ENCODE assay signal across 21 mouse cellular contexts in the genomic region with DNA sequence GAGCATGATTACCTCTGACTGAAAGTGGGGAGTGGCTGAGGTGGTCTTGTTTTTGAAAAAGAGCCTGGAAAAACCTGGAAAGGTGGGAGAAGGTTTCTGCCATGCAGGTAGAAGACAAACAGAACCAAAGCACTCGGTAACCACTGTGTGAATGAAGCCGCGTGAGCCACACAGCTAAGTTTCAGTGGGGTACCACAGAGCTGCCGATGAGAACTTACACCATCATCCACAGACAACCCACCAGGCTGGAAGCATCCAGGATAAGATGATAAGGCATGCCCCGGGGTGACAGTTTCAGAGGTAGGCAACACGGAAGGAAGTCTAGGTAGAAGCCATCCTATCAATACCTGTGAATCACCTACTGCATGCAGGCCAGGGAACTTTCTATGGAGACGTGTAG.
"Had no signal": no experiment of that assay in that cellular context is flagged by ENCODE, and none has a peak within 500 bp of the region (broad histone marks: within the 10 kb centered on the region; RNA-seq: fewer than 3 reads in every experiment).

No protein-coding gene starts in this region.

- H3K27me3 ChIP-seq: forebrain, embryonic 15.5 days; hindbrain, embryonic 12.5 days had no signal

- ATAC-seq: forebrain, embryonic 15.5 days; forebrain, postnatal 0 days; hindbrain, embryonic 16.5 days; intestine, embryonic 16.5 days; liver, embryonic 12.5 days had no signal

- H3K27ac ChIP-seq: forebrain, embryonic 15.5 days; heart, embryonic 10.5 days; hindbrain, embryonic 12.5 days; hindbrain, embryonic 14.5 days; kidney, embryonic 15.5 days; kidney, postnatal 0 days; limb, embryonic 13.5 days; limb, embryonic 15.5 days; liver, embryonic 12.5 days; liver, embryonic 14.5 days had no signal

- H3K4me2 ChIP-seq: forebrain, embryonic 15.5 days; heart, embryonic 12.5 days; hindbrain, embryonic 12.5 days; hindbrain, embryonic 14.5 days; kidney, embryonic 15.5 days; limb, embryonic 13.5 days; limb, embryonic 15.5 days; liver, embryonic 12.5 days had no signal

- DNase-seq: forebrain, postnatal 0 days; gastrocnemius, postnatal 14 days; gastrocnemius, postnatal 36 days; heart, adult 18-20 months; heart, postnatal 10 days; kidney, adult 11 months; layer of hippocampus, postnatal 36 days; left cerebral cortex, postnatal 4 days had no signal

- H3K36me3 ChIP-seq: forebrain, embryonic 15.5 days; heart, embryonic 10.5 days; heart, embryonic 12.5 days; hindbrain, embryonic 12.5 days; kidney, embryonic 15.5 days; limb, embryonic 13.5 days; limb, embryonic 15.5 days; liver, embryonic 12.5 days had no signal

- H3K9ac ChIP-seq: forebrain, embryonic 15.5 days; forebrain, postnatal 0 days; heart, embryonic 12.5 days; hindbrain, embryonic 12.5 days; hindbrain, embryonic 14.5 days; kidney, embryonic 15.5 days; limb, embryonic 13.5 days; limb, embryonic 15.5 days; liver, embryonic 12.5 days; liver, embryonic 14.5 days had no signal

- H3K9me3 ChIP-seq: forebrain, embryonic 15.5 days; heart, embryonic 10.5 days; heart, embryonic 12.5 days; hindbrain, embryonic 12.5 days; kidney, embryonic 15.5 days; limb, embryonic 13.5 days; limb, embryonic 15.5 days; liver, embryonic 12.5 days had no signal

- H3K4me3 ChIP-seq: forebrain, embryonic 15.5 days; heart, embryonic 10.5 days; heart, embryonic 12.5 days; hindbrain, embryonic 12.5 days; kidney, embryonic 15.5 days; limb, embryonic 13.5 days; limb, embryonic 15.5 days; liver, embryonic 12.5 days had no signal
